Mouse (Mus musculus) gastrocnemius, postnatal 25 days (tissue): ENCODE results near the gene Atp8a1. TPM values are rescaled to one million over a fixed set of nuclear protein-coding genes. Genes with fewer than 3 reads are reported as not detected.
"Not testable (repeated sequence)": the region's sequence is repeated elsewhere in the genome, so short reads cannot be mapped to it uniquely, and the experiment has no call there.

Experiments
- DNase-seq: peaks from one replicate; pipeline ENCODE4 v3.0.0; 2022
- total RNA-seq, 2 experiments: library from RNA; stranded (reverse); gene quantifications; 1 replicate in 1 of 2; 2 replicates in 1 of 2; pipeline ENCODE4 v1.2.3; 2021

The Atp8a1 gene
- total RNA-seq, 2 experiments from 2014 or later, result 39.3 to 44.9 TPM

DNA sequence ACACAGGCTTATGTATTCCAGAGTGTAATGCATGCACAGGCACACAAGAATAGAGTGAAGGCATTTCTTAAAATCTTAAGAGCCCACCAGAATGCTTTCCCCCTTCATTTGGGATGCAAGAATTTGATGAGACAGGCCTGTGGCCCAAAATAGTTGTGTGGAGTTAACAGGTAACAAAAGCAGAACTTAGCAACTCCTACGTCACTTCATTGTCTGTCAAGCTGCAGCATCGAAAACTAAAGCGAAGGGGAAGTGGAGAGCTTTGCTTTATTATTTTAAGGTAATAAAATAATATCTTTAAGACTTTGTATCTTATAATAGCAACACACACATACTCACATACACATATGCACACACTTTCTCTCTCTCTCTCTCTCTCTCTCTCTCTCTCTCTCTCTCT lies 20.3 kb downstream of the Atp8a1 start:
- no peak for DNase-seq

DNA sequence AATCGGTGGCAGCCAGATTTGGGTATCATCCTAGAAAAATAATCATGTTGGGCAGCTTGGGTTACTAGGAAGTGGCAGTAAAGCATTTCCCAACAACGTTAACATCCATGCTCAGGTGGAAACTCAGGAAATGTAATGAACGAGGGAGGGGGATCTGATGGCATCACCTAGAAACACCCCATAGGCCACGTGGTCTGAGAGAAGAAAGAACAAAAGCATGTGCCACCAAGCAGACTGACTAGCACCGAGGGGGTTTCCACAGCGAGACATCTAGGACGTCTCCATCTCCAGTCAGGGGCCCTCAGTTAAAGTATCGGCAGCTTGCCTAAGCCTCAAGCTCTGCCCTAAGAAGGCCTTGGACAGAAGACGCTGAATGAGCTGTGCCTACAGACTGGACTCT lies 21.0 kb downstream of the Atp8a1 start:
- DNase-seq, result no peak

DNA sequence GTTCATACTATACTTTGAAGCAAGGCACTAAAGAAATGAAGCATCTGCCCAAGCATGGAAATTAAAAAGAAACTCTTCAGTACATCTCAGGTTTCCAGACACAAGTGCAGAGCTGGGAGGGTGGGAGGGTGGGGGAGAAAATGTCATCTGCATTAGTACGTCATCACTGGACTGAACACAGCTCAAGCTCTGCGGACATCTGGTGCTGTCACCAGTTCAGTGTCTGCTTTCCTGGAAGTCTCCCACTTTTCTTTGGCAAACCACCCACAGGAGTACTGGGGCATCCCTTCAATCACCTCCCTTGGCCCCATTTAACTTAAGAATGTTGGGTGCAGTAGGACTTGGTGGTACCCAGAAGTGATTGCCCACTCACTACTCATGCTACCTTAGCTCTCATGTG lies 22.6 kb downstream of the Atp8a1 start:
- peak; percentile 13 for DNase-seq

DNA sequence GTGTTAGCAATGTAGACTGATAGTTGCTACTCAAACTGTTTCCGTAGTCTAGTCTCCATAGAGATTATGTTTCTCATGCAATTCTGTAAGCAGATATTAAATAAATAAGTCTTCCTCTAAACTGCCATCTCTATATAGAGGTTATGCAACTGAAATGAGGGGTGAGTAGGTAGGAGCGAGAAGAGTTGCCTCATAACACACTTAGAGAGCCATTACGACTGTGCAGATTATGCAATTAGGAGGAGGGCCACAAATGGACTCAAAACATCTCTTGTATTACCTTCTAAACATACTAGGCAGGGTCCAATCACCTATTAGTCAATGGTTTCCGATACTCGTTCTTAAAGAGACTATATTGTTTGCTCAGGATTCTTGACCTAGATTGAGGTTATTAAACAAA lies 23.5 kb downstream of the Atp8a1 start:
- DNase-seq, result no peak

- no peak for DNase-seq
These were observed 24.6 kb downstream of the Atp8a1 start for GRCm38 (mm10) chr5:67822619-67823018.

DNA sequence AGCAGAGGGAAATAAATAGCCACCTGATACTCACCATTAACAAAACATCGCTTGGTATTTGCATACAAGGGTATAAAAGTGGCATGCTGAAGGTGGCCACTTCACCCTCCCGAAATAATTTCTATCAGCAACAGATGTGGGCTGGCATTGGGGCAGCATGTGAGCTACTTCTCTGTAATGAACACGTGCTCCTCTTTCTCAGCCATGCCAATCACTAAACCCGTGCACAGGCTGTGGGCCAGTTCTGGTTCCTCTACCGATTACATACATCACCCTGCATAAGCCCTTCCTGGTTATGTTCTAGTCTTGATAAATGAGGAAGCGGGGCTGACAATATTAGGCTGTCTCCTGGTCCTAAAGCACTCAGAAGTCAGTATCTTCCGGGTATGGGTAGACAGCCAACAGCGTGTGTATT lies 25.2 kb downstream of the Atp8a1 start:
- DNase-seq, result peak; percentile 15

DNA sequence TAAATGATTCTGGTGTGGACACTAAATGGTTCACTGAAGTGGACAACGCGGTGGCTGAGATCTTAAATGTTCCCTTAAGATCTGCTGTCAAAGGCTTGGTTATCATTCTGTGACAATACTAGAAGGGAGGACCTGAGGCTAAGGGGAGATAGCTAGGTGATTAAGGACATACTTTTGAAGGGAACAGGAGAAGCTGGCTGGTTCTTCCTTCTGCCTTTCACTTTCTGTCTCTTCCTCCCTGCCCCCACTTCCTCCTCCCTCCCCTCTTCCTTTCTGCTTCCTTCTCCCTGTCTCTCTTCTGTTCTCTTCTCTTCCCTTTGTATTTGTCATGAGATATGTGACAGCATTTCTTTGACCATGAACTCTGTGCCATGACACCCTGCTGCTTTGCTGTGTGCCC lies 26.0 kb downstream of the Atp8a1 start:
- DNase-seq, result no peak

DNA sequence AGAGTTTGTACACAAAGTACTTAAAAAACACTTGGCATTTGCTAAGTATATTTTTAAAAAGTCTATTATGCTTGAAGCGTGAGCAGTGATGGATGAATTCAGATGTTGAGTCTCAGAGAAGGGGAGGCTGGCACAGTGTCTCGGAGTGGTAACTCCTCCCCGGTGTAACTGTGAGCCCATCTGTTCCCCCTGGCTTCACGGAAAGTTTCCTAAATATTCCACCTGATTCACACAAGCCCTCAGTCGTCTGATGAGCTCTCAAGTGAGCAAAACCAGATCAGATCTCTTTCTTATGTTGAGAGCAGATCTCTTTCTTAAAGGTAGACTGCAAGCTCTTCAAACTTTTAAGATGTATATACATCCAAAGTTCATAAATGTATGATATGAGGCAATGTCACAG lies 27.8 kb downstream of the Atp8a1 start:
- DNase-seq, result no peak

- no peak for DNase-seq
These were observed 31.5 kb downstream of the Atp8a1 start for GRCm38 (mm10) chr5:67815572-67816325.

GRCm38 (mm10) chr5:67815060-67815459 lies 32.2 kb downstream of the Atp8a1 start:
- not testable (repeated sequence) for DNase-seq

DNA sequence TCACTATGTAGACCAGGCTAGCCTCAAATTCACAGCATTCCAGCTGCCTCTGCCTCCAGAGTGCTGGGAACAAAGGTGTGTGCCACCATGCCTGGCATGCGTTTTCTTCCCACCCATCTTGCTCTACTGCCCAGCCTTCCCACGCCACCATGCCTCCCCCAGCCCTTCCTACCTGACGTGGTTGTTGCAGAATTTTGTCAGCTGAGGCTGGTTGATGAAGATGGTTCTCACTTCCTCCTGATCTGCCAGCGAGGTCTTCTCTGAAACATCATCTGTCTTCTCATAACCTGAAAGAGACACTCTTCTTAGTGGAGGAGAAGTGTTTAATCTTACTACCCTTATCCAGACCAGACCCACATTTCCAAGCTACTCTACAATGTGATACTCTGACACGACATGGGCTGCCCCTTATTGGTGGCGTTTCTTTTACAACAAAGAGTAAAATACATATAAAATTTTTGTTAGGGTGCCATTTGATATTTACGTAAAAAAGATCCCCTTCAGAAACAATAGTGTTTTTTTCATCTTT lies 32.7 kb downstream of the Atp8a1 start:
- DNase-seq, result no peak

DNA sequence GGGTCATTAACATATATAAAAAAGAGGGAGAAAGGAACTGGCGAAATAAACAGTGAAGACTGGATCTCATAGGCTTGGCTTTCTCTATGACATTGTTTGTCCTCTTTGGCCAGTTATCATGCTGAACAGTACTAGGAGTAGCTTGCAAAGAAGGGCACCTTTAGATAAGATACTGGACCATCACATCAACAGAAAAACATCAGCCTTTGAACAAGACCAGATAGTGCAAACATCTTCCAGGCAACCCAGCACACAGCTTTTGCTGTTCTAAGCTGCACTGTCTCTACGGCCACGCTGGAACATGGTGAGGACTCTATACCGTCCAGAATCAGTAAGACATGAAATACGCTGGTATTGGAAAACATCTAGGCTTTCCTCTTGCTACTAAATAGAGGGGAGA lies 33.9 kb downstream of the Atp8a1 start:
- no peak for DNase-seq

GRCm38 (mm10) chr5:67802174-67803030 lies 44.8 kb downstream of the Atp8a1 start:
- no peak for DNase-seq

DNA sequence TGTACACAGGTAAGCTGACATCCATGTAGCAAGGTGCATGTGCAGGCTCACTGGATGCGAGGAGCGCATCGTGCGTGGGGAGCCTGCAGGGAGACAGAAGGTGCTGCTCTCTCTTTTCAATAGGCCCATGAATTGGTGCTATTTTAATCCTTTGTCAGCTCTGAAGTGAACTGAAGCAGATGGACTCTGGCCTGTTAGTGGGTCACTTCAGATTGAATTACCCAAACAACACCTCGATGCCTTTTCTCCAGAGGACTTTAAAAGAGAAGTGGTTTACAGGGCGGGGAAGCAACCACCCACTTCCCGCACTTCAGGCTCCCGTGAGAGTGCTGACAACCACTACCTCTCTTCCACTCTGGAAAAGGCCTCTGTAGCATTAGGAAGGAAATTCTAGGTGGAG lies 46.4 kb downstream of the Atp8a1 start:
- DNase-seq, result no peak

DNA sequence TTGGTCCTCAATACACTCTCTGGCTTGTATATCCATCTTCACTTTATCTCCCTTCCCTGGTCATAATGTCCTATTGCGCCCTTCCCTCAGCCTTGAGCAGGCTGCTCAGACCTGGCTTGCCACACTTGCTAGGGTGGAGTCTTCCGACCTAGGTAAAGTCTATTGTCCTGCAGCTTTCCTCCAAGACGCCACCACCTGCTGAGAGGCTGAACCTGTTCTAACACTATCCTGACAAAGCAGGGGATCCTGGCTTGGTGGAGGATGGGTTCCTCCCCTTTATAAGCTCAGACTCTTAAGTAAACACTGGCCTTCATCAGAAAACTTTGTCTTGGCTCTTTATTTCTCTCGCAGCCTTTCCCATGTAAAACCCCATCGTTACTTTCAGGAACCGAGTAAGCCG lies 47.4 kb downstream of the Atp8a1 start:
- DNase-seq, result no peak

- DNase-seq, result no peak
These were observed 48.9 kb downstream of the Atp8a1 start for GRCm38 (mm10) chr5:67798348-67798747.

DNA sequence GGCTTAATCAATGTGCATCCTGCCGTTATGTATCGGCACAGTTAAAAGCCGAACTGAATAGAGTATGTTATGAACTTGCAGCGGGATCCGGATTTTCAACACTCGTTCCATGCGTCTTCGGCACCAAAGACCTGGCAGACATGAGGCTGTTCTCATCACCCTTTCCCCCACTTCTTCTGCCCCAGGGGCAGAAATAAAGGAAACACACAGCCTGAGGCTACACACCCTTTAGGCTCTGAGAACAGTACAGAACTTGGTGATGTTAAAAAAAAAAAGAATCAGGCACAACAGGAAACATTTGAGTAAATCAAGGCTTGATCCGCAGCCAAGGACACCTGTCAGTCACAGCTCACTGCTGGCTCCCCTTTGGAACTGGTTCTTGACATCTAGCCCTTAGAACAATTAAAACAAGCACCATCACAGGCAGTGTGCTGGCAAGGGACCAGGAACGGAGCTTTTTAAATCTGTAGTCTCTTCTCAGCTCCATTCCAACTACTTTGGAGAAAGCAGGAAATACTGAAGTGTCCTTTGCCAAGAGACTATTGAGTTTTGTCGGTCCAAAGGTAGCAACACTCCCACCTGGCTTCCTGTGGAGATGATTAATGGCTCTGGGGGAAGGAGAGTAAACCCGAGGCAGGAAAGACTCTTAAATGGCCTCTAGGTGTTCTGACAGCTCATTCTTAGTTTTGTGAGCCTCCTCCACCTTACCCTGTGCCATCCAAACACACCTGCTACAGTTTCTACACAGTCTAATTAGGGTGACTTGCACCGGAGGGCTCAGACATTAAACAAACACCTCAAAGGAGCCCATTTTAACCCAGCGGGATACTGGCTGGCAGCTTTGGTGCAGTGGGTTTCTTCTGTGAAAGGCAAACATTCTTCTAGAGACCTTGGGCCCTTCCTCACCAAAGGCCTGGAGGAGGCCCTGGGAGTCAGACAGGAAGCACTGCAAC lies 50.0 kb downstream of the Atp8a1 start:
- no peak for DNase-seq

DNA sequence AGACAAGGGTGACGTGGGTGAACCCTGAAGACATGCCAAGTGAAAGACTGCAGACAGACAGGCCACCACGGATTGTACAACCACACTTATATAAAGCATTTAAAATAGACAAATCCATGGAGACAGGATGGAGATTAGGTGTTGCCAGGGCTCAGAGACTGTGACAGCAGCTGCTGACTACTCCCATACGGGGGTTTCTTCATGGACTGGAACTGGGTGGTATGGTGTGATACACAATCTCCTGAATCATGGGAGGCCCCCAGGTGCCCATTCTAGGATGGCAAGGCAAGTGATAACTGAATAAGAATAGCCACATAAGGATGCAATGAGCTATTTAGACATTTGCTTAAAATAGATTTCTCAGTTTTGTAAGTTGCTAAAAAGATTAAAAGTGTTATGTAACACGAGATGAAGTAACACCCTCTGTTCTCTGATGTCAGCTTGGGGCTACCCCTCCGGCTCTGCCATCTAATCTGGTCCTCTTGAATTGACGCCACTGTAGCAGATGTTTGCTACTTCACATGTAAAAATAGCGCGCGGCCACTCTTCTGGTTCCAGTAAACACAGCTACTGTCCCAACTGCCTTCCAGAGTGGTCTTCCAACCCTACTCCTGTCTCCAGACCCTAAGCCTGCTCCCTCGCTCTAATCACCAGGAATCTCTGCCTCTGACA lies 53.0 kb downstream of the Atp8a1 start:
- peak; percentile 13 for DNase-seq

GRCm38 (mm10) chr5:67782775-67783174 lies 64.5 kb downstream of the Atp8a1 start:
- DNase-seq, result no peak

DNA sequence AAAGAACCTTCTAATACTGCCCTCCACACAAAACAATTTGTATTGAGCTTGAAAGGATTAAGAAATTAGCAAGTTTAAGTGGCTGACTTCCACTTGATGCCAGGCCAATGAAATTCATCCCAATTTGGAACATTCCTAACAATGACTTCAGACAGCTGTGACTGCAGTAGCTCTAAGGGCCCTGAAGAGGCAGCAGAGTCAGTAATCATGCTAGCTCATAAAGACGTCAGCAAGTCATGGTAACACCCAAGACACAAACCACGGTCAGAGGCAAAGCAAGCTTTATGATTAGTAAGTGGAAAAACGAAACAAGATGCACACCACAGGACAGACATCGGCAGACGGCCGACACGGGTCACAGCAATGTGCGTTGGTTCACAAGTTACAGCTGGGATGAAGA lies 69.2 kb downstream of the Atp8a1 start:
- DNase-seq, result peak; percentile 39

- no peak for DNase-seq
These were observed 73.0 kb downstream of the Atp8a1 start for GRCm38 (mm10) chr5:67774186-67774585.

GRCm38 (mm10) chr5:67768708-67769107 lies 78.5 kb downstream of the Atp8a1 start:
- DNase-seq, result no peak
